Mouse (Mus musculus) kidney, adult 2 months (tissue): ENCODE data around the gene Galnt2.

Source experiments
- CTCF ChIP-seq: fragments of 200-500 bp; conservative IDR thresholded peaks from 2 replicates; pipeline ENCODE4 v1.5.1; 2011; ENCODE audit warnings: low read depth, mild to moderate bottlenecking, control low read depth, low read length, moderate library complexity, mixed read lengths; ENCODE audit not compliant: insufficient read depth, insufficient read length
- POLR2A ChIP-seq: fragments of 200-500 bp; IDR thresholded peaks from one replicate; pipeline ENCODE4 v1.6.1; 2011; ENCODE audit warnings: low read depth, low read length, control low read depth

- TF ChIP-seq POLR2A (no peak), CTCF (peak; percentile 63)
Observed at GRCm38 (mm10) chr8:124290911-124291691, 59.9 kb downstream of the Galnt2 start.
